Mouse (Mus musculus) lung, embryonic 16.5 days (tissue): Measurements from ENCODE around the gene Zbtb32. TPM values are rescaled to one million over a fixed set of nuclear protein-coding genes. Genes with fewer than 3 reads are reported as not detected.

Source experiments
- ATAC-seq: fragments of 200-750 bp; cut with Nextera tagmentation; 2 replicates; pipeline ENCODE4 v1.8.0; 2017; ENCODE audit warnings: low read depth, mild to moderate bottlenecking, moderate library complexity
- H3K27ac ChIP-seq: fragments of 300-500 bp; sonication (generic); 2 replicates; pipeline ENCODE4 v1.5.1; 2014; ENCODE audit warnings: mild to moderate bottlenecking, control low read depth, low read length
- H3K27me3 ChIP-seq: fragments of 300-500 bp; sonication (generic); 2 replicates; pipeline ENCODE4 v1.6.1; 2014; ENCODE audit warnings: low read depth, low read length, mixed read lengths; ENCODE audit not compliant: control insufficient read depth, insufficient read depth
- H3K36me3 ChIP-seq: fragments of 300-500 bp; sonication (generic); 2 replicates; pipeline ENCODE4 v1.6.1; 2014; ENCODE audit warnings: low read length; ENCODE audit not compliant: control insufficient read depth, insufficient read depth
- H3K4me1 ChIP-seq: fragments of 300-500 bp; sonication (generic); replicated peaks from 2 replicates; pipeline ENCODE4 v1.6.1; 2014; ENCODE audit warnings: low read length, mixed read lengths; ENCODE audit not compliant: control insufficient read depth, insufficient read depth
- H3K4me2 ChIP-seq: fragments of 300-500 bp; sonication (generic); 2 replicates; pipeline ENCODE4 v1.6.1; 2014; ENCODE audit warnings: low read depth, low read length, control low read depth
- H3K4me3 ChIP-seq: fragments of 300-500 bp; sonication (generic); 2 replicates; pipeline ENCODE4 v1.5.1; 2014; ENCODE audit warnings: mild to moderate bottlenecking, low read length, control low read depth
- H3K9ac ChIP-seq: fragments of 300-500 bp; sonication (generic); 2 replicates; pipeline ENCODE4 v1.6.1; 2014; ENCODE audit warnings: low read length, control low read depth
- H3K9me3 ChIP-seq: fragments of 300-500 bp; sonication (generic); 2 replicates; pipeline ENCODE4 v1.6.1; 2016; ENCODE audit warnings: low read length; ENCODE audit not compliant: control insufficient read depth
- WGBS: fragments of 180-500 bp; shearing (Covaris S2); extraction: QIAGEN DNeasy Blood & Tissue Kit; methylation state at CpG from one replicate; pipeline ENCODE4 v1.1.7; 2014; 5-methylcytosine and 5-hydroxymethylcytosine counted together
- polyA plus RNA-seq: library from polyadenylated mRNA; unstranded; fragments of >200 nt; fragmentation: Nextera tagmentation; extraction: Ambion mirVana; gene quantifications from 2 replicates; pipeline ENCODE4 v1.2.1, GENCODE M21; 2015

Gene Zbtb32
- polyA plus RNA-seq, 1 experiment from 2014 or later: 4.6 TPM

- Histone ChIP-seq H3K27me3 (no peaks in the 10 kb centered on the region), H3K36me3 (peaks cover 55% of the 10 kb centered on the region), H3K9ac (no peak overlapping the region), H3K9me3 (no peaks in the 10 kb centered on the region), H3K4me3 (no peak overlapping the region), H3K4me2 (no peak overlapping the region), H3K4me1 (peaks cover 8% of the 10 kb centered on the region), H3K27ac (no peak overlapping the region)
- WGBS: 88% methylated on average over 10 of the region's 10 CpGs
- ATAC-seq: no peak
These were observed 14.4 kb downstream of the Zbtb32 start for GRCm38 (mm10) chr7:30584339-30584738.

- ATAC-seq: no peak
- no peak overlapping the region for H3K9ac ChIP-seq
- H3K4me2 ChIP-seq: no peak overlapping the region
- H3K36me3 ChIP-seq: peaks cover 83% of the 10 kb centered on the region
- no peaks in the 10 kb centered on the region for H3K4me1 ChIP-seq
- WGBS: 93% methylated on average over 16 of the region's 16 CpGs
- H3K4me3 ChIP-seq: no peak overlapping the region
- no peaks in the 10 kb centered on the region for H3K9me3 ChIP-seq
- no peak overlapping the region for H3K27ac ChIP-seq
- H3K27me3 ChIP-seq: no peaks in the 10 kb centered on the region
These were observed 17.2 kb downstream of the Zbtb32 start for GRCm38 (mm10) chr7:30581547-30581946.

GRCm38 (mm10) chr7:30579950-30580349 lies 18.8 kb downstream of the Zbtb32 start:
- H3K4me2 ChIP-seq: no peak overlapping the region

GRCm38 (mm10) chr7:30572969-30573368 lies 25.7 kb downstream of the Zbtb32 start:
- H3K9me3 ChIP-seq: no peaks in the 10 kb centered on the region
- H3K9ac ChIP-seq: no peak overlapping the region
- no peak for ATAC-seq
- H3K27me3 ChIP-seq: no peaks in the 10 kb centered on the region
- H3K36me3 ChIP-seq: peaks cover 85% of the 10 kb centered on the region
- H3K4me1 ChIP-seq: no peaks in the 10 kb centered on the region
- no peak overlapping the region for H3K27ac ChIP-seq
- no peak overlapping the region for H3K4me3 ChIP-seq
- no peak overlapping the region for H3K4me2 ChIP-seq
- WGBS: 75% methylated on average over 2 of the region's 2 CpGs

More at GRCm38 (mm10) chr7:30579950-30580349, 18.8 kb downstream of the Zbtb32 start:
- Histone ChIP-seq H3K4me1 (no peaks in the 10 kb centered on the region), H3K9ac (no peak overlapping the region), H3K9me3 (no peaks in the 10 kb centered on the region), H3K27me3 (no peaks in the 10 kb centered on the region), H3K36me3 (peaks cover 91% of the 10 kb centered on the region), H3K27ac (no peak overlapping the region), H3K4me3 (no peak overlapping the region)
- WGBS: 90% methylated on average over 8 of the region's 8 CpGs
- no peak for ATAC-seq

- WGBS: 84% methylated on average over 5 of the region's 5 CpGs
- no peak overlapping the region for H3K27ac ChIP-seq
- no peak for ATAC-seq
These were observed 26.3 kb downstream of the Zbtb32 start for GRCm38 (mm10) chr7:30572389-30572788.

GRCm38 (mm10) chr7:30567555-30567954 lies 31.2 kb downstream of the Zbtb32 start:
- Histone ChIP-seq H3K4me1 (peaks cover 5% of the 10 kb centered on the region), H3K4me2 (no peak overlapping the region), H3K27ac (no peak overlapping the region), H3K27me3 (no peaks in the 10 kb centered on the region), H3K4me3 (no peak overlapping the region), H3K36me3 (peaks cover 44% of the 10 kb centered on the region), H3K9me3 (no peaks in the 10 kb centered on the region), H3K9ac (no peak overlapping the region)
- ATAC-seq: no peak
- WGBS: 83% methylated on average over 11 of the region's 11 CpGs

More at GRCm38 (mm10) chr7:30572389-30572788, 26.3 kb downstream of the Zbtb32 start:
- Histone ChIP-seq H3K9me3 (no peaks in the 10 kb centered on the region), H3K4me1 (no peaks in the 10 kb centered on the region), H3K4me3 (no peak overlapping the region), H3K36me3 (peaks cover 81% of the 10 kb centered on the region), H3K4me2 (no peak overlapping the region), H3K27me3 (no peaks in the 10 kb centered on the region), H3K9ac (no peak overlapping the region)

- no peak for ATAC-seq
- Histone ChIP-seq H3K27ac (no peak overlapping the region), H3K9ac (no peak overlapping the region), H3K4me3 (no peak overlapping the region), H3K4me2 (no peak overlapping the region), H3K9me3 (no peaks in the 10 kb centered on the region), H3K36me3 (peaks cover 36% of the 10 kb centered on the region), H3K27me3 (no peaks in the 10 kb centered on the region), H3K4me1 (peaks cover 8% of the 10 kb centered on the region)
- WGBS: 74% methylated on average over 9 of the region's 9 CpGs
These were observed 32.7 kb downstream of the Zbtb32 start for GRCm38 (mm10) chr7:30566033-30566432.

- no peaks in the 10 kb centered on the region for H3K27me3 ChIP-seq
- H3K9me3 ChIP-seq: no peaks in the 10 kb centered on the region
- H3K9ac ChIP-seq: no peak within 1 kb of the TSS
- peaks cover 8% of the 10 kb centered on the region for H3K4me1 ChIP-seq
- H3K4me2 ChIP-seq: no peak within 1 kb of the TSS
- H3K4me3 ChIP-seq: no peak within 1 kb of the TSS
- H3K27ac ChIP-seq: no peak within 1 kb of the TSS
- 94% methylated on average over 12 of the region's 12 CpGs for WGBS
- ATAC-seq: no peak
- peaks cover 29% of the 10 kb centered on the region for H3K36me3 ChIP-seq
These were observed 33.6 kb downstream of the Zbtb32 start, which contains the start of gene Igflr1 for GRCm38 (mm10) chr7:30564970-30565571. Gene Igflr1 (plus strand): TSS chr7:30565427.

GRCm38 (mm10) chr7:30563906-30564280 lies 34.8 kb downstream of the Zbtb32 start:
- WGBS: 15% methylated on average over 6 of the region's 6 CpGs
- H3K4me2 ChIP-seq: peak overlapping the region; percentile 64
- peaks cover 17% of the 10 kb centered on the region for H3K36me3 ChIP-seq
- H3K4me3 ChIP-seq: peak overlapping the region; percentile 76
- H3K27me3 ChIP-seq: no peaks in the 10 kb centered on the region
- ATAC-seq: no peak
- peak overlapping the region; percentile 97; the same call in 1 of the 2 replicates for H3K27ac ChIP-seq
- H3K9me3 ChIP-seq: no peaks in the 10 kb centered on the region
- peak overlapping the region; percentile 80 for H3K9ac ChIP-seq
- H3K4me1 ChIP-seq: peaks cover 8% of the 10 kb centered on the region
